Mouse (Mus musculus): Measurements from ENCODE around the gene Grwd1. TPM values are rescaled to one million over a fixed set of nuclear protein-coding genes. Genes with fewer than 3 reads are reported as not detected.

Gene Grwd1
- total RNA-seq, 2 experiments from 2014 or later, result 22.6 to 24.2 TPM

GRCm38 (mm10) chr7:45779081-45779641, 51.6 kb downstream of the Grwd1 start:
- peak; percentile 32 for ATAC-seq (replicated peaks; ENCODE audit: poor library complexity)

DNA sequence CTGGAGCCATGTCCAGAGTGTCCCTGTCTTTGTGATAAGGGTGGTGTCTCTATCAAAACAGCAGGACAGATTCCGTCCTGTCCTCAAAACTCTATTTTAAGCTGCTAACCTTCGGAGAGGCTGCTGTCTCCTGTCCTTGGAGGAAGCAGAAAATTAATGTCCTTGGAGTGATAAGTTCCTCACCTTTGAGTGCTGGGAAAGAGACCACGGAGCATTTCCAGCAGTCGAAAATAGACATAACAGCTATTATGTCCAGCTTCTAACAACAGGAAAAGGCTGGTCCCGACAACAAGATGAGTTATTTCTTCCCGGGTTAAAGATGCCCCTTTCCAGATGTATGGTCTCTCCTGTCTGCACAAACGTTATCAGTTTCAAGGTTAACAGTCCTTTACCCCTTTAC, 55.5 kb downstream of the Grwd1 start:
- ATAC-seq (replicated peaks; ENCODE audit: poor library complexity), result no peak

Other genes starting within 250 kb of the Grwd1 start
- gene Fgf21, start 215.5 kb downstream of the Grwd1 start, total RNA-seq (2015), result not detected in 2 replicates
- gene Fgf21, start 215.5 kb downstream of the Grwd1 start, total RNA-seq (2017), result not detected in 2 replicates
- gene Fut1, start 213.7 kb downstream of the Grwd1 start, total RNA-seq (2015), result not detected in 2 replicates
- gene Fut1, start 213.7 kb downstream of the Grwd1 start, total RNA-seq (2017), result not detected in 2 replicates
- 0.32 TPM in 1 of 2 replicates, not detected in the other for gene Izumo1, start 209.1 kb downstream of the Grwd1 start, total RNA-seq (2015)
- 0.24 TPM in 1 of 2 replicates, not detected in the other for gene Izumo1, start 209.1 kb downstream of the Grwd1 start, total RNA-seq (2017)
- gene Rasip1, start 203.5 kb downstream of the Grwd1 start, total RNA-seq (2015), result 0.10 TPM in 1 of 2 replicates, not detected in the other
- 0.08 TPM in 1 of 2 replicates, not detected in the other for gene Rasip1, start 203.5 kb downstream of the Grwd1 start, total RNA-seq (2017)
- gene Mamstr, start 191.0 kb downstream of the Grwd1 start, total RNA-seq (2015), result 0.64 TPM in 1 of 2 replicates, not detected in the other
- gene Mamstr, start 191.0 kb downstream of the Grwd1 start, total RNA-seq (2017), result 0.12 TPM in 1 of 2 replicates, not detected in the other
- gene Fut2, start 164.6 kb downstream of the Grwd1 start, total RNA-seq (2015), result not detected in 2 replicates
- gene Fut2, start 164.6 kb downstream of the Grwd1 start, total RNA-seq (2017), result not detected in 2 replicates
- gene Ntn5, start 146.9 kb downstream of the Grwd1 start, total RNA-seq (2015), result not detected in 2 replicates
- not detected in 2 replicates for gene Ntn5, start 146.9 kb downstream of the Grwd1 start, total RNA-seq (2017)
- gene Sec1, start 136.5 kb downstream of the Grwd1 start, total RNA-seq (2015), result not detected in 2 replicates
- gene Sec1, start 136.5 kb downstream of the Grwd1 start, total RNA-seq (2017), result not detected in 2 replicates
- gene Car11, start 131.1 kb downstream of the Grwd1 start, total RNA-seq (2015), result not detected in 2 replicates
- gene Car11, start 131.1 kb downstream of the Grwd1 start, total RNA-seq (2017), result not detected in 2 replicates
- gene Dbp, start 125.9 kb downstream of the Grwd1 start, total RNA-seq (2015), result 3.6 and 5.6 TPM in 2 replicates
- 6.2 and 7.2 TPM in 2 replicates for gene Dbp, start 125.9 kb downstream of the Grwd1 start, total RNA-seq (2017)
- 1,825 and 1,988 TPM in 2 replicates for gene Rpl18, start 115.5 kb downstream of the Grwd1 start, total RNA-seq (2015)
- gene Rpl18, start 115.5 kb downstream of the Grwd1 start, total RNA-seq (2017), result 1,777 and 2,306 TPM in 2 replicates
- gene Sphk2, start 112.9 kb downstream of the Grwd1 start, total RNA-seq (2015), result 10.6 and 14.5 TPM in 2 replicates
- gene Sphk2, start 112.9 kb downstream of the Grwd1 start, total RNA-seq (2017), result 9.8 and 10.2 TPM in 2 replicates
- gene Fam83e, start 109.7 kb downstream of the Grwd1 start, total RNA-seq (2015), result 0.54 and 0.78 TPM in 2 replicates
- 0.37 and 0.51 TPM in 2 replicates for gene Fam83e, start 109.7 kb downstream of the Grwd1 start, total RNA-seq (2017)
- not detected in 2 replicates for gene Spaca4, start 105.1 kb downstream of the Grwd1 start, total RNA-seq (2015)
- not detected in 2 replicates for gene Spaca4, start 105.1 kb downstream of the Grwd1 start, total RNA-seq (2017)
- gene Lmtk3, start 47.2 kb downstream of the Grwd1 start, total RNA-seq (2015), result 0.07 TPM in 2 replicates
- gene Lmtk3, start 47.2 kb downstream of the Grwd1 start, total RNA-seq (2017), result not detected in 2 replicates
- gene Sult2b1, start 46.3 kb downstream of the Grwd1 start, total RNA-seq (2015), result 1.2 and 1.7 TPM in 2 replicates
- gene Sult2b1, start 46.3 kb downstream of the Grwd1 start, total RNA-seq (2017), result 1.9 and 6.4 TPM in 2 replicates
- 17.9 and 26.3 TPM in 2 replicates for gene Cyth2, start 16.4 kb downstream of the Grwd1 start, total RNA-seq (2015)
- 32.4 and 34.5 TPM in 2 replicates for gene Cyth2, start 16.4 kb downstream of the Grwd1 start, total RNA-seq (2017)
- 0.05 TPM in 2 replicates for gene Kcnj14, start 6.2 kb downstream of the Grwd1 start, total RNA-seq (2015)
- not detected in 2 replicates for gene Kcnj14, start 6.2 kb downstream of the Grwd1 start, total RNA-seq (2017)
- gene Kdelr1, start 41.8 kb upstream of the Grwd1 start, total RNA-seq (2015), result 113 and 145 TPM in 2 replicates
- gene Kdelr1, start 41.8 kb upstream of the Grwd1 start, total RNA-seq (2017), result 68.3 and 73.1 TPM in 2 replicates
- gene Grin2d, start 47.4 kb upstream of the Grwd1 start, total RNA-seq (2015), result not detected in 2 replicates
- under 0.01 TPM in 1 of 2 replicates, not detected in the other for gene Grin2d, start 47.4 kb upstream of the Grwd1 start, total RNA-seq (2017)
- gene Syngr4, start 65.8 kb upstream of the Grwd1 start, total RNA-seq (2015), result 1.3 and 1.5 TPM in 2 replicates
- 2.1 TPM in 1 of 2 replicates, not detected in the other for gene Syngr4, start 65.8 kb upstream of the Grwd1 start, total RNA-seq (2017)
- 5.3 TPM in 2 replicates for gene Tmem143, start 66.0 kb upstream of the Grwd1 start, total RNA-seq (2015)
- gene Tmem143, start 66.0 kb upstream of the Grwd1 start, total RNA-seq (2017), result 8.1 and 17.2 TPM in 2 replicates
- 238 and 280 TPM in 2 replicates for gene Emp3, start 90.5 kb upstream of the Grwd1 start, total RNA-seq (2015)
- 186 and 203 TPM in 2 replicates for gene Emp3, start 90.5 kb upstream of the Grwd1 start, total RNA-seq (2017)
- gene Ccdc114, start 93.1 kb upstream of the Grwd1 start, total RNA-seq (2015), result 0.99 and 2.0 TPM in 2 replicates
- 2.6 and 3.3 TPM in 2 replicates for gene Ccdc114, start 93.1 kb upstream of the Grwd1 start, total RNA-seq (2017)
- not detected in 2 replicates for gene Abcc6, start 199.4 kb upstream of the Grwd1 start, total RNA-seq (2015)
- not detected in 2 replicates for gene Abcc6, start 199.4 kb upstream of the Grwd1 start, total RNA-seq (2017)
- 38.6 and 39.3 TPM in 2 replicates for gene Nomo1, start 202.8 kb upstream of the Grwd1 start, total RNA-seq (2015)
- 53.2 and 57.4 TPM in 2 replicates for gene Nomo1, start 202.8 kb upstream of the Grwd1 start, total RNA-seq (2017)

Data from megakaryocyte progenitor cell, adult 5-6 weeks (primary cell).